Mouse (Mus musculus) liver, adult 2 months (tissue): ENCODE measurements around the gene Zbtb22.

Source experiments
- CTCF ChIP-seq: fragments of 200-500 bp; IDR thresholded peaks from 2 replicates; pipeline ENCODE4 v1.5.1; 2011; ENCODE audit warnings: low read depth, low read length, control low read depth
- POLR2A ChIP-seq: fragments of 200-500 bp; IDR thresholded peaks from 2 replicates; pipeline ENCODE4 v1.6.1; 2011; ENCODE audit warnings: low read length, control low read depth; ENCODE audit not compliant: insufficient read depth; ENCODE audit errors: extremely low read depth

DNA sequence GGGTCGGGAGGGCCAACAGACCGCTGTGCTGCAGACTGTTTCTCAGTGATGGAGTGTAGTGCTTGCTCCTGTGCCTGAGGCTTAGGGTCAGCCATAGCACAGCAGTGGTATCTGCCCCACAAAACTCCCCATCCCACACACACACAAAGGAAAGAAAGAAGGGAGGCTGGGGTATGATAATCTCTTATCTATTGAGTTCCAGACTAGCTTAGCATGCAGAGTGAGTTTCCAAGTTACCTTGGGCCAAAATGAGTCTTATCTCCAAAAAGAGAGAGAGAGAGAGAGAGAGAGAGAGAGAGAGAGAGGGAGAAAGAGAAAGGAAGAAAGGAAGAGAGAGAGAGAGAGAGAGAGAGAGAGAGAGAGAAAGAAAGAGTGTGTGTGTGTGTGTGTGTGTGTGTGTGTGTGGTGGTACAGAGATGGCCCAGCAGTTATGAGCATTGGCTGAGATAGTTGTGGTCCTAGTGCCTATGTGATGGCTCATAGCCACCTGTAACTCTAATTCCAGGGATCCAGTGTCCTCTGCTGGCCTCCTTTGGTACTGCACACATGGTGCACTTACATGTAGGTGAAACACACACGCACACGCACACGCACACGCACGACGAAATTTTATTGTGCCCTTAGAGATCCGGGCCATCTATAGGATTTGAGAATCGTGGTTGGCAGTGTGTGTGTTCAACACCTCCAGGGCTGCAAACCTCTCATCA, 9.0 kb downstream of the Zbtb22 start:
- TF ChIP-seq CTCF (peak; percentile 59), POLR2A (no peak)
